Mouse (Mus musculus) activated CD4-positive, CD25-positive, alpha-beta regulatory T cell, adult 4 months (primary cell): Measurements from ENCODE around the gene Il27. TPM values are rescaled to one million over a fixed set of nuclear protein-coding genes. Genes with fewer than 3 reads are reported as not detected.

ENCODE experiments used
- polyA plus RNA-seq, 2 experiments: library from polyadenylated mRNA; unstranded; fragments of 100-300 nt; shearing (Covaris generic); gene quantifications; one replicate each; pipeline ENCODE4 v1.2.1; 2017

Gene Il27
- polyA plus RNA-seq, 2 experiments from 2014 or later: not detected

Other genes with a start within 250 kb of the Il27 start
- 100 to 1,000 TPM; 784 to 813 TPM for gene Lat, start 225.4 kb downstream of the Il27 start, polyA plus RNA-seq
- gene Spns1, start 217.5 kb downstream of the Il27 start, polyA plus RNA-seq: 10 to 100 TPM; 26.7 to 43.3 TPM
- 1 to 10 TPM; 2.1 to 3.4 TPM for gene Nfatc2ip, start 198.2 kb downstream of the Il27 start, polyA plus RNA-seq
- gene Cd19, start 180.1 kb downstream of the Il27 start, polyA plus RNA-seq: 10 to 100 TPM in 1 of 2 experiments, not detected in 1; 10.8 TPM
- gene Rabep2, start 166.2 kb downstream of the Il27 start, polyA plus RNA-seq: 10 to 100 TPM; 35.4 to 48.2 TPM
- gene Atp2a1, start 131.8 kb downstream of the Il27 start, polyA plus RNA-seq: under 1 TPM in 1 of 2 experiments, not detected in 1; 0.18 TPM
- gene Sh2b1, start 119.5 kb downstream of the Il27 start, polyA plus RNA-seq: 10 to 100 TPM; 14.5 to 15.9 TPM
- 10 to 100 TPM; 71.2 to 78.9 TPM for gene Tufm, start 107.6 kb downstream of the Il27 start, polyA plus RNA-seq
- 10 to 100 TPM; 14.7 to 18.8 TPM for gene Atxn2l, start 91.5 kb downstream of the Il27 start, polyA plus RNA-seq
- 100 to 1,000 TPM; 207 to 260 TPM for gene Eif3c, start 28.5 kb downstream of the Il27 start, polyA plus RNA-seq
- under 1 TPM; 0.80 to 0.98 TPM for gene Apobr, start 10.0 kb downstream of the Il27 start, polyA plus RNA-seq
- gene Cln3, start 9.1 kb downstream of the Il27 start, polyA plus RNA-seq: 10 to 100 TPM; 42.7 to 46.2 TPM
- gene Nupr1, start 35.9 kb upstream of the Il27 start, polyA plus RNA-seq: under 1 TPM in 1 of 2 experiments, not detected in 1; 0.54 TPM
- 100 to 1,000 TPM in 1 of 2 experiments, 10 to 100 TPM in 1; 73.9 to 103 TPM for gene Sgf29, start 54.4 kb upstream of the Il27 start, polyA plus RNA-seq
- under 1 TPM in 1 of 2 experiments, not detected in 1; 0.42 TPM for gene Sult1a1, start 81.5 kb upstream of the Il27 start, polyA plus RNA-seq
- gene Bola2, start 100.5 kb upstream of the Il27 start, polyA plus RNA-seq: 100 to 1,000 TPM in 1 of 2 experiments, 10 to 100 TPM in 1; 90.0 to 201 TPM
- gene Slx1b, start 100.8 kb upstream of the Il27 start, polyA plus RNA-seq: 10 to 100 TPM in 1 of 2 experiments, 1 to 10 TPM in 1; 9.7 to 10.0 TPM
- 1,000 to 10,000 TPM; 2,153 to 2,681 TPM for gene Coro1a, start 112.8 kb upstream of the Il27 start, polyA plus RNA-seq
- gene Mapk3, start 164.7 kb upstream of the Il27 start, polyA plus RNA-seq: 10 to 100 TPM; 12.7 to 22.3 TPM
- gene Gdpd3, start 171.4 kb upstream of the Il27 start, polyA plus RNA-seq: 100 to 1,000 TPM; 144 to 253 TPM
- 100 to 1,000 TPM; 101 to 105 TPM for gene Ypel3, start 182.0 kb upstream of the Il27 start, polyA plus RNA-seq
- 1 to 10 TPM; 2.7 to 2.8 TPM for gene Tbx6, start 186.5 kb upstream of the Il27 start, polyA plus RNA-seq
- 100 to 1,000 TPM; 133 to 149 TPM for gene Ppp4c, start 197.6 kb upstream of the Il27 start, polyA plus RNA-seq
- not detected for gene Fam57b, start 202.7 kb upstream of the Il27 start, polyA plus RNA-seq
- gene 4930451I11Rik, start 236.7 kb upstream of the Il27 start, polyA plus RNA-seq: not detected